Mouse (Mus musculus): Measurements from ENCODE around the gene Cd24a. TPM values are rescaled to one million over a fixed set of nuclear protein-coding genes. Genes with fewer than 3 reads are reported as not detected.
A peak's percentile ranks its signal among the peaks of the same experiment; 100 is the strongest.

The Cd24a gene
- polyA plus RNA-seq, 1 experiment from 2014 or later: 137 TPM

DNA sequence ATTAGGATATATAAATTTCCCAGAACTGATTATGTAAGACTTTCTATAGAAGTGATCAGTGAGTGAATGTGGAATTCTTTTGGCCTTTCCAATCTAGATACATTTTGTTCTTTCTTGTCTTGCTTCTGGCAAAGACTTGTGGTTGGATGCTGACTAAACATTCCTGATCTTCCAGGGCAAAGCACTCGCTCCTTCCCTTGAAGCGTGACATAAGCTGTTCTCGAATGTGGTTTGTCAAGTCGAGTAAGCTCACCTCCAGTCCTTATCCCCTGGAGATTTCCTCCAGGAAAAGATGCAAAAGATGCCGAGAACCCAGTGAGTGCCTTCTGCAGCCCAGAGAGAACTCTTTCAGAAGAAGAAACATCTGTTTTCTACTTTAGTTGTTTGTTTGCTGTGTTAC, 51.1 kb downstream of the Cd24a start:
- 47% methylated on average over 5 of the region's 5 CpGs for WGBS
- H3K4me1 ChIP-seq (ENCODE audit: insufficient read depth, low read depth, low read length): no peaks in the 10 kb centered on the region
- peak; percentile 60 for DNase-seq (ENCODE audit: low spot score)
- no peak overlapping the region for H3K4me3 ChIP-seq (ENCODE audit: low read depth, low read length)
- no peak overlapping the region for H3K9ac ChIP-seq (replicated peaks; ENCODE audit: low read depth)
- TF ChIP-seq CTCF (IDR thresholded peaks at IDR 0.05): no peak
- 0 out of 2 replicates have a peak, but pooled peaks have one; percentile 30 for TF ChIP-seq EP300 (IDR thresholded peaks at IDR 0.05)
- H3K4me2 ChIP-seq (replicated peaks; ENCODE audit: low read depth, low read length): no peak overlapping the region
- H3K36me3 ChIP-seq (ENCODE audit: insufficient read depth, low read length): no peaks in the 10 kb centered on the region
- peak; percentile 45 for ATAC-seq
- no peak overlapping the region for H3K27ac ChIP-seq (ENCODE audit: low read length)
- no peaks in the 10 kb centered on the region for H3K27me3 ChIP-seq (replicated peaks; ENCODE audit: insufficient read depth, low read length)
- H3K9me3 ChIP-seq (ENCODE audit: low read length): no peaks in the 10 kb centered on the region

DNA sequence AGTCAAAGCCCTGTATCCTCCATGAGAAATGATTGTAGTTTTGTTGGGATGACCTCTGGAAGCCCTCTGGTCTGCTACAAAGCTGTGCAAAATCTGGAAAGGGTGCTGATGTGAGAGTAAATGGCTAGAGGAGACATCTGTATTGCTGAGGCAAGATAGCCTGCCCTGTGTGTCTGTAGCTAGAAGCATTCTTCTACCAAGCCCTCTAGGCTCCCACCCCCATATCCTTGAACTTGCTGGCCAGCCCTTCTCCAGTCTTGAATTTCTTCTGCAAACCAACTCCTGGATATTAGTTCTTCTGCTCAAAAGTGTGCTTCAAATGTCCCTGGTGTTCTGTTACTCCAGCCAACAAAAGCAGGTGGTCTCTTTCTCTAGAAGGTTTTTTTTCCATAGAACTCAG, 51.8 kb downstream of the Cd24a start:
- TF ChIP-seq CTCF (IDR thresholded peaks at IDR 0.05): no peak
- no peak for TF ChIP-seq EP300 (IDR thresholded peaks at IDR 0.05)
- no peak overlapping the region for H3K27ac ChIP-seq (ENCODE audit: low read length)
- H3K27me3 ChIP-seq (replicated peaks; ENCODE audit: insufficient read depth, low read length): no peaks in the 10 kb centered on the region
- no peak overlapping the region for H3K4me3 ChIP-seq (ENCODE audit: low read depth, low read length)
- H3K4me2 ChIP-seq (replicated peaks; ENCODE audit: low read depth, low read length): no peak overlapping the region
- H3K4me1 ChIP-seq (ENCODE audit: insufficient read depth, low read depth, low read length): no peaks in the 10 kb centered on the region
- H3K9me3 ChIP-seq (ENCODE audit: low read length): no peaks in the 10 kb centered on the region
- H3K9ac ChIP-seq (replicated peaks; ENCODE audit: low read depth): no peak overlapping the region
- DNase-seq (ENCODE audit: low spot score) (peak; percentile 61), ATAC-seq (peak; percentile 74)
- no peaks in the 10 kb centered on the region for H3K36me3 ChIP-seq (ENCODE audit: insufficient read depth, low read length)

DNA sequence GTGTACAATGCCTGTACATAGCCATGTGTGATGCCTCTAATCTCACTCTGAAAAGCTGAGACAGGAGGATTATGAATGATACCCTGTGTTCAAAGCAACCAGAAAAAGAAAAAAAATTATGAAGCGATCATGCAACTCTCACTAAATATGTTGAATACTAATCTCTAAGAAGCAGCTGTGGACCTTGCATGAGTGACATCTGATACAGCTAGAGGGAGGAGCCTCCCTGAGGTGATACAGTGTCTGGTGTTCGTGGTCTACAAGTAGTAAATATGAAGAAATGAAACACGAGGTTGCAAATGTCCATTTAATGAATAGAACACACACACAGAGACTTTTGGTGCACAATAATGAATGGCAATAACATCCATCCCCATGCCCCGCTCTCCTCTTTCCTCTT, 52.5 kb downstream of the Cd24a start:
- 59% methylated on average over 4 of the region's 4 CpGs for WGBS

DNA sequence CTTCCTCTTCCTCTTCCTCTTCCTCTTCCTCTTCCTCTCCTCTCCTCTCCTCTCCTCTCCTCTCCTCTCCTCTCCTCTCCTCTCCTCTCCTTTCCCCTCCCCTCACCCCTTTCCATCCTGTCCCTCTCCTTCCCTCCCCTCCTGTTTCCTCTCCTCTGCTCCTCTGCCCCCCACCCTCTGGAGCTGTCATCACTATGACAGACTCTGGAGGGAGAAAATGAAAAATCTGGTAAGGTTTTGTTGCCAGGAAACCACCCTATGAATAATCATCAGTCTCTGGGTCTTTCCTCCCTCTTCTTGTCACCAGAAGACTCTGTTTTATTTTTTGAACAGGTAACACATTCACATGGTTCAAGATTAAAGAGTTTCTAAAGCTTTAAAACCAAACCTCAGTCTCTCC, 53.0 kb downstream of the Cd24a start:
- Histone ChIP-seq H3K4me2 (replicated peaks; ENCODE audit: low read depth, low read length) (no peak overlapping the region), H3K4me3 (ENCODE audit: low read depth, low read length) (no peak overlapping the region), H3K9ac (replicated peaks; ENCODE audit: low read depth) (no peak overlapping the region), H3K27ac (ENCODE audit: low read length) (no peak overlapping the region), H3K36me3 (ENCODE audit: insufficient read depth, low read length) (no peaks in the 10 kb centered on the region), H3K9me3 (ENCODE audit: low read length) (no peaks in the 10 kb centered on the region), H3K27me3 (replicated peaks; ENCODE audit: insufficient read depth, low read length) (no peaks in the 10 kb centered on the region), H3K4me1 (ENCODE audit: insufficient read depth, low read depth, low read length) (no peaks in the 10 kb centered on the region)
- ATAC-seq: no peak
- TF ChIP-seq CTCF (IDR thresholded peaks at IDR 0.05): no peak
- no peak for TF ChIP-seq EP300 (IDR thresholded peaks at IDR 0.05)
- no peak for DNase-seq (ENCODE audit: low spot score)

More for the DNA sequence above, 52.5 kb downstream of the Cd24a start:
- Histone ChIP-seq H3K36me3 (ENCODE audit: insufficient read depth, low read length) (no peaks in the 10 kb centered on the region), H3K4me3 (ENCODE audit: low read depth, low read length) (no peak overlapping the region), H3K9me3 (ENCODE audit: low read length) (no peaks in the 10 kb centered on the region), H3K27me3 (replicated peaks; ENCODE audit: insufficient read depth, low read length) (no peaks in the 10 kb centered on the region), H3K4me1 (ENCODE audit: insufficient read depth, low read depth, low read length) (no peaks in the 10 kb centered on the region), H3K9ac (replicated peaks; ENCODE audit: low read depth) (no peak overlapping the region), H3K27ac (ENCODE audit: low read length) (no peak overlapping the region), H3K4me2 (replicated peaks; ENCODE audit: low read depth, low read length) (no peak overlapping the region)
- no peak for ATAC-seq
- no peak for DNase-seq (ENCODE audit: low spot score)
- no peak for TF ChIP-seq EP300 (IDR thresholded peaks at IDR 0.05)
- TF ChIP-seq CTCF (IDR thresholded peaks at IDR 0.05): no peak

DNA sequence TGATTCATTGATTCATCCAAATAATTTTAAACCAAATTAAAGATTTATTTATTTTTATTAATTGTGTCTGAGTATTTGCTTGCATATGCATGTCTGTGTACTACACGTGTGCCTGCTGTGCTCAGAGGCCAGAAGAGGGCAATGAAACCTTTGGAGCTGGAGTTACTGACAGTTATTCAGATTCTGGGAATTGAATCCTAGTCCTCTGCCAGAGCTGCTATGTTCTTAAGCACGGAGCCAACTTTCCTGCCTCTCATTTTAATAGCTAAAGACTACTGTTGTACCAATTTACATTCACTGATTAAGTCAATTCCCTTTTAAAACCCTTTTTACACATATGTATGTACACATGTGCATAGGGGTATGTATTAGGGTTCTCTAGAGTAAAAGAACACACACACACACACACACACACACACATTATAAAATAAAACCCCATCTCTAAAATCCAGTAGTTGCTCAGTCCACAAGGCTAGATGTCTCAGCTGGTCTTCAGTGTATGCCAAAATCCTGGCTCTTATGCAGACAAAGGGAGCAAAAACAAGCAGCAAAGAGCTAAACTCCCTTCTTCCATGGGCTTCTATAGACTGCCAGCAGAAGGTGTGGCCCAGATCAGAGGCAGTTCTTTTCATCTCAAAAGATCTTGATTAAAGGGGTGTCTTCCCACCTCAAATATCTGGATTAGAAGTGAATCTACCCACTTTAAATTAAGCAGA, 53.7 kb downstream of the Cd24a start:
- H3K4me1 ChIP-seq (ENCODE audit: insufficient read depth, low read depth, low read length): no peaks in the 10 kb centered on the region
- H3K27me3 ChIP-seq (replicated peaks; ENCODE audit: insufficient read depth, low read length): no peaks in the 10 kb centered on the region
- no peak overlapping the region for H3K4me3 ChIP-seq (ENCODE audit: low read depth, low read length)
- WGBS: 71% methylated on average over 2 of the region's 2 CpGs
- H3K9me3 ChIP-seq (ENCODE audit: low read length): no peaks in the 10 kb centered on the region
- no peak overlapping the region for H3K27ac ChIP-seq (ENCODE audit: low read length)
- TF ChIP-seq EP300 (IDR thresholded peaks at IDR 0.05): no peak
- no peak for TF ChIP-seq CTCF (IDR thresholded peaks at IDR 0.05)
- ATAC-seq: no peak
- H3K36me3 ChIP-seq (ENCODE audit: insufficient read depth, low read length): no peaks in the 10 kb centered on the region
- H3K4me2 ChIP-seq (replicated peaks; ENCODE audit: low read depth, low read length): no peak overlapping the region
- DNase-seq (ENCODE audit: low spot score): no peak
- no peak overlapping the region for H3K9ac ChIP-seq (replicated peaks; ENCODE audit: low read depth)

DNA sequence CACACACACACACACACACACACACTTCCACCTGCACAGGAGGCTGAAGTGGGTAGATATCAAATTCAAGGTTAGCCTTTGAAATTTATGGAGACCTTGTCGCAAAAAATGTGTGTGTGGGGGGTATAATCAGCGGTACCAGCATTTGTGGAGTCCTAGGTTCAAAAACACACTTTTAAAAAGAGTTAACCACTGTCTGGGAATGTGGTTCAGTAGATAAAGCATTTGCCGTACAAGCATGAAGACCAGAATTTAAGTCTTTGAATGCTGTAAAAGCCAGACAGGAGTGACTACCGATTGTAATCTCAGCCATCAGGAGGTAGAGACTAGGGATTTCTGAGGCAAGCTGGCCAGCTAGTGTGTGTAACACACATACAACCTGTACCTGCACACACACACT, 55.0 kb downstream of the Cd24a start:
- H3K4me1 ChIP-seq (ENCODE audit: insufficient read depth, low read depth, low read length): no peaks in the 10 kb centered on the region
- no peak overlapping the region for H3K9ac ChIP-seq (replicated peaks; ENCODE audit: low read depth)
- DNase-seq (ENCODE audit: low spot score) (no peak), ATAC-seq (no peak)
- no peaks in the 10 kb centered on the region for H3K27me3 ChIP-seq (replicated peaks; ENCODE audit: insufficient read depth, low read length)
- no peaks in the 10 kb centered on the region for H3K36me3 ChIP-seq (ENCODE audit: insufficient read depth, low read length)
- WGBS: 88% methylated on average over 4 of the region's 4 CpGs
- H3K4me2 ChIP-seq (replicated peaks; ENCODE audit: low read depth, low read length): no peak overlapping the region
- no peaks in the 10 kb centered on the region for H3K9me3 ChIP-seq (ENCODE audit: low read length)
- no peak overlapping the region for H3K27ac ChIP-seq (ENCODE audit: low read length)
- no peak overlapping the region for H3K4me3 ChIP-seq (ENCODE audit: low read depth, low read length)
- TF ChIP-seq CTCF (IDR thresholded peaks at IDR 0.05) (no peak), EP300 (IDR thresholded peaks at IDR 0.05) (no peak)

Other genes starting within 250 kb of the Cd24a start
- 0.81 and 0.89 TPM in 2 replicates for gene Bend3, start 99.5 kb upstream of the Cd24a start, polyA plus RNA-seq (2015; fragmentation: Nextera tagmentation; extraction: Ambion mirVana)
- gene Gm9803, start 54.2 kb upstream of the Cd24a start, polyA plus RNA-seq (2015; fragmentation: Nextera tagmentation; extraction: Ambion mirVana): 9.1 and 21.1 TPM in 2 replicates
- gene 1700021F05Rik, start 37.3 kb upstream of the Cd24a start, polyA plus RNA-seq (2015; fragmentation: Nextera tagmentation; extraction: Ambion mirVana): 34.2 and 36.8 TPM in 2 replicates